Mouse (Mus musculus): ENCODE results near the gene Gm49342. TPM values are rescaled to one million over a fixed set of nuclear protein-coding genes. Genes with fewer than 3 reads are reported as not detected.
"Not testable (repeated sequence)": the region's sequence is repeated elsewhere in the genome, so short reads cannot be mapped to it uniquely, and the experiment has no call there.

Gm49342 gene
- total RNA-seq (2014; rRNA removed) (13.1 and 19.0 TPM in 2 replicates), polyA plus RNA-seq (2015; fragmentation: Nextera tagmentation; extraction: Ambion mirVana) (not detected in 2 replicates)

DNA sequence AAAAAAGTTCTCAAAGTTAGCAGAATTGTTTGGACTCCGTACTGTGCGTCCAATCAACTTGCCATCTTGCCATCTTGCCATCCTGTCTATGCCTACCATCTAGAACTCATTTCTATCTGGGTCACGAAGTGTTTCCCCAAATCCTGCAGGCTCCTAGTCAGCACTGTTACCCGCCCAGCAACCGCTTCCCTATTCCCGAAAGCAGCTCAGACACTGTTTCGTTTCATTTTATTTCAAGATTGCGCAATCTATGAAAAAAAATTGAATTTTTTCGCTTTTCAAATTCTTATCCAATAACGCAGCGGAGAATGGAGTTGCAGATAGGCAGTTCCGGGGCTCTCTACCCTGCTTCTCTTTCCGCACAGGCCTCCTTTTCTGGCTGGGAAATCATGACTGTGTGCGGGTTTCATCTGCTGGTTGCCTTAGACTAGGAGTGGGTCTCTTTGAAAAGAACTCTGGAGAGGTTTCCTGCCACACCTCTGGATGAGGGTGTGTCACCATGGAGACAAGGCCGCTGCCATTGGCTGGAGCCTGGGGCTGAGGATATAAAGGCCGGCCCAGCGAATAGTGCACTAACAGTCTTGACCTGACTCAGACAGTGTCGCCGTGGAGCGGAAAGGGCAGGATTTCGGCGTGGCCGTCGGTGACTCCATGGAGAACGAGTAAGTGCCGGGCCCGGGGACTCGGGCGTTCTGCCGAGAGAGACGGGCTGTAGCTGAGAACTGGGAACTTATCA is at the start of gene Gm49342:
Gene Gm49342, plus strand, starts transcription at position 586 of the 736 bp plus-strand sequence.
- TF ChIP-seq CTCF (IDR thresholded peaks at IDR 0.05; ENCODE audit: low read depth) = no peak; the same call in 1 of the 2 replicates
- Histone ChIP-seq H3K4me2 (ENCODE audit: low read depth) (peak within 1 kb of the TSS; percentile 47), H3K9ac (peak within 1 kb of the TSS; percentile 40), H3K27ac (ENCODE audit: low read depth, low read length) (peak within 1 kb of the TSS; percentile 77), H3K27me3 (ENCODE audit: insufficient read depth, low read length) (no peaks in the 10 kb centered on the region), H3K9me3 (ENCODE audit: low read length) (no peaks in the 10 kb centered on the region), H3K36me3 (ENCODE audit: insufficient read depth) (no peaks in the 10 kb centered on the region), H3K4me1 (ENCODE audit: insufficient read depth) (no peaks in the 10 kb centered on the region; the same call in 1 of the 2 replicates), H3K4me3 (ENCODE audit: low read depth, low read length) (peak within 1 kb of the TSS; percentile 37)
- peak; percentile 96 for ATAC-seq
- WGBS = 15% methylated on average over 31 of the region's 31 CpGs
- DNase-seq = peak; percentile 86

- ATAC-seq = no peak
- no peaks in the 10 kb centered on the region for H3K27me3 ChIP-seq (ENCODE audit: insufficient read depth, low read length)
- no peaks in the 10 kb centered on the region; the same call in 1 of the 2 replicates for H3K4me1 ChIP-seq (ENCODE audit: insufficient read depth)
- H3K27ac ChIP-seq (ENCODE audit: low read depth, low read length) = no peak overlapping the region
- TF ChIP-seq CTCF (IDR thresholded peaks at IDR 0.05; ENCODE audit: low read depth) = no peak
- no peak for DNase-seq
- no peaks in the 10 kb centered on the region for H3K9me3 ChIP-seq (ENCODE audit: low read length)
- no peak overlapping the region for H3K9ac ChIP-seq
- no peaks in the 10 kb centered on the region for H3K36me3 ChIP-seq (ENCODE audit: insufficient read depth)
- H3K4me2 ChIP-seq (ENCODE audit: low read depth) = no peak overlapping the region
- no peak overlapping the region for H3K4me3 ChIP-seq (ENCODE audit: low read depth, low read length)
These were observed 48.9 kb upstream of the Gm49342 start for GRCm38 (mm10) chr14:50895407-50895806.

- Histone ChIP-seq H3K27ac (ENCODE audit: low read depth, low read length) (peak overlapping the region; percentile 15; the same call in 1 of the 2 replicates), H3K9ac (peak overlapping the region; percentile 56), H3K27me3 (ENCODE audit: insufficient read depth, low read length) (no peaks in the 10 kb centered on the region), H3K36me3 (ENCODE audit: insufficient read depth) (no peaks in the 10 kb centered on the region), H3K4me3 (ENCODE audit: low read depth, low read length) (peak overlapping the region; percentile 45), H3K4me2 (ENCODE audit: low read depth) (peak overlapping the region; percentile 83), H3K4me1 (ENCODE audit: insufficient read depth) (no peaks in the 10 kb centered on the region; the same call in 1 of the 2 replicates), H3K9me3 (ENCODE audit: low read length) (no peaks in the 10 kb centered on the region)
- ATAC-seq (peak; percentile 42), DNase-seq (peak; percentile 18)
- TF ChIP-seq CTCF (IDR thresholded peaks at IDR 0.05; ENCODE audit: low read depth) = no peak
- WGBS = 12% methylated on average over 19 of the region's 19 CpGs
These were observed 48.2 kb upstream of the Gm49342 start for GRCm38 (mm10) chr14:50895985-50896746.

- no peaks in the 10 kb centered on the region for H3K9me3 ChIP-seq (ENCODE audit: low read length)
- peak overlapping the region; percentile 45 for H3K4me3 ChIP-seq (ENCODE audit: low read depth, low read length)
- no peaks in the 10 kb centered on the region; the same call in 1 of the 2 replicates for H3K4me1 ChIP-seq (ENCODE audit: insufficient read depth)
- peak overlapping the region; percentile 15; the same call in 1 of the 2 replicates for H3K27ac ChIP-seq (ENCODE audit: low read depth, low read length)
- H3K36me3 ChIP-seq (ENCODE audit: insufficient read depth) = no peaks in the 10 kb centered on the region
- peak; percentile 83 for ATAC-seq
- H3K9ac ChIP-seq = peak overlapping the region; percentile 56
- peak; percentile 58 for DNase-seq
- peak overlapping the region; percentile 83 for H3K4me2 ChIP-seq (ENCODE audit: low read depth)
- 14% methylated on average over 23 of the region's 23 CpGs for WGBS
- no peak for TF ChIP-seq CTCF (IDR thresholded peaks at IDR 0.05; ENCODE audit: low read depth)
- H3K27me3 ChIP-seq (ENCODE audit: insufficient read depth, low read length) = no peaks in the 10 kb centered on the region
These were observed 47.5 kb upstream of the Gm49342 start for GRCm38 (mm10) chr14:50896747-50897373.

DNA sequence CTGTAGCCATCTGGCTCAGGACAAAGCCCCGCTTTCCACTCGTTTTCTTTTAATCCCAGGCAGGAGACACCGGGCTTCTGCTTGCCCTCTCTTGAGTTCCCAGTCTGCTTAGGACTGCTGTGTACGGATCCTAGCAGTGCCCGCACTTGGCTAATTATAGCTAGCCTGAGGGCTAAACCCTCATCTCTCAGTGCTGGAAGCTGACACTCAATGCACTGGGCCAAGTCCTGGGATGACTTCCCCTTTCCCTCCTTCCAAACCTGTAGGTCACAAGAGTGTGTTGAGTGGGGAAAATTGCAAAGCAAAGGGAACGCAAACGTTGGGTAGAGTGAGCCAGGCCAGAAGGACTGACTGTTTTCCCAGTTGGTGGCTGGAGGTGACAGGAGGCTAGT is 46.9 kb upstream of the Gm49342 start, which contains the start of gene Klhl33:
Gene Klhl33, minus strand, starts transcription at position 134 of the 392 bp plus-strand sequence.
- H3K27ac ChIP-seq (ENCODE audit: low read depth, low read length) = peak within 1 kb of the TSS; percentile 15; the same call in 1 of the 2 replicates
- H3K9me3 ChIP-seq (ENCODE audit: low read length) = no peaks in the 10 kb centered on the region
- H3K4me2 ChIP-seq (ENCODE audit: low read depth) = peak within 1 kb of the TSS; percentile 83
- H3K27me3 ChIP-seq (ENCODE audit: insufficient read depth, low read length) = no peaks in the 10 kb centered on the region
- WGBS = 27% methylated on average over 7 of the region's 7 CpGs
- TF ChIP-seq CTCF (IDR thresholded peaks at IDR 0.05; ENCODE audit: low read depth) = no peak
- H3K4me1 ChIP-seq (ENCODE audit: insufficient read depth) = no peaks in the 10 kb centered on the region; the same call in 1 of the 2 replicates
- H3K4me3 ChIP-seq (ENCODE audit: low read depth, low read length) = peak within 1 kb of the TSS; percentile 45
- ATAC-seq = no peak
- no peak for DNase-seq
- H3K9ac ChIP-seq = peak within 1 kb of the TSS; percentile 56
- no peaks in the 10 kb centered on the region for H3K36me3 ChIP-seq (ENCODE audit: insufficient read depth)

DNA sequence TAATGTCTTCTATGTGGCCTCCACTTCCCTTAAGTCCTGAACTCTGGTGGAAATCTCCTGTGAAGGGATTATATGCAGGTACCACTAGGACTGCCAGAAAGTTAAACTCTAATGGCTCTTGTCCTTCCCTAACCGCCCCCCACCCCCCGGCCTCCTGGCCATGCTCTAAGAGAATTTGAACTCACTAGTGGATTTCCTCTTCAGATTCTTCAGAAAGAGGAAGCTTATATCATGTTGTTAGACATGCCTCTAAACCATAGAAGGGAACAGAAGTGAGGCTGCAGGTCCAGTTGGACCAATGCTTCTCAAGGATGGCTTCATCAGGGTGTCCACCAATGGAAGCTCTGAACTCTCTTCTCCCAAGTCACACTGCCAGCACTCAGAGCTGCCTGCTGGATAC is 46.3 kb upstream of the Gm49342 start:
- not testable (repeated sequence) for H3K9ac ChIP-seq; H3K9me3 ChIP-seq (ENCODE audit: low read length); H3K4me1 ChIP-seq (ENCODE audit: insufficient read depth); H3K4me2 ChIP-seq (ENCODE audit: low read depth); ATAC-seq; DNase-seq; H3K27me3 ChIP-seq (ENCODE audit: insufficient read depth, low read length); H3K4me3 ChIP-seq (ENCODE audit: low read depth, low read length); H3K36me3 ChIP-seq (ENCODE audit: insufficient read depth); H3K27ac ChIP-seq (ENCODE audit: low read depth, low read length)
- WGBS = 93% methylated on average over 2 of the region's 2 CpGs

Data from forebrain, postnatal 0 days (tissue).